Mouse (Mus musculus): ENCODE results near the gene Tmem102.

Gene Tmem102

DNA sequence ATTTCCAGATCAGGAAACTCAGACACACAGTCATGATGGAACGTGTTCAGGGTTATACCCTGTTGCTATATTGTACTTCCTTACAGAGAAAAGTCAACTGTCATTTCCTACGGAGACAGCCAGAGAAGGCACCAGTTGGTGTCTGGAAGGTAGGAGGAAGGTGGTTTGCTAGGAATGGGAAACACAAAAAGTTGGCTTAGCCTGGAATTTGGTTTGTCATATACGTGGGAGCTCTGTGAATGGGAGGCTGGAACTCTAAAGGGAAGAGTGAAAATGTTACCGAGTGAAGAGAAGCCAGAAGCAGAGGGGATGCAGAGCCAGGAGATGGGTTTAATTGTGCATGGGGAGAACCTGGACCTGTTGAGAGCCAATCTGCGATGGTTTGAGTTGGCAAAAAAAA is 14.0 kb downstream of the Tmem102 start:
- DNase-seq (ENCODE audit: extremely low spot score, low spot score): no peak

DNA sequence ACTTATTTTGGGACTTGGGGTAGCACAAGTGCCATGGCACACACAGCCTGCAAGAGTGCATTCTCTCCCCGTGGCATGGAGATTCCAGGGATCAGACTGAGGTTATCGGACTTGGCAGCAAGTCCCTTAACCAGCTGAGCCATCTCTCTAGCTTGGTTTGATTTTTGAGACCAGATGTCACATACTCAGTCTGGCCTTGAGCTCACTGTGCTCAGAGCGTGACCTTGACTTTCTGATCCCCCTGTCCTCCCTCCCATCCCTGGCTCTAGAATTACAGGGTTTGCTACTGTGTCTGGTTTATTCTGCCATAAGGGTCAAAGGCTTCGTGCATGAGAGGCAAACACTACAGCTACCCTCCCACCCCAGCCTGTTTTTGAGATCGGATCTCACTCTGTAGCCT is 16.0 kb downstream of the Tmem102 start:
- DNase-seq (ENCODE audit: extremely low spot score, low spot score): no peak

DNA sequence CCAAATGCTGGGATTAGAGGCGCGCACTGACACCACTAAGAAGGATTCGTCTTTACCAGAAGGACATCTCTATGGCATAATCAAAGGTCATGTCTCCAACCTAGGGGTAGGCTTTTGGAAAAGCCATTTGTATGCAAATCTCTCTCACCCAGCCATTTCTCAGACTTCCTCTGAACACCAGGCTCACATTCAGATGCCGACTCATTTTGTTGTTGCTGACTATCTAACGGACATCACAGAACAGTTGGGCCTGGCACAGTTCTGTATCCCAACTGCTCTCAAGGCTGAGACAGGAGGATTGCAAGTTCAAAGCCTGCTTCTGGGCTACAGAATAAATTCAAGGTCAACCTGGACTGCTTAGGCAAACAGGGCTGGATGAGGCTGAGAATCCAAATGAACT is 18.1 kb downstream of the Tmem102 start:
- no peak for DNase-seq (ENCODE audit: extremely low spot score, low spot score)

DNA sequence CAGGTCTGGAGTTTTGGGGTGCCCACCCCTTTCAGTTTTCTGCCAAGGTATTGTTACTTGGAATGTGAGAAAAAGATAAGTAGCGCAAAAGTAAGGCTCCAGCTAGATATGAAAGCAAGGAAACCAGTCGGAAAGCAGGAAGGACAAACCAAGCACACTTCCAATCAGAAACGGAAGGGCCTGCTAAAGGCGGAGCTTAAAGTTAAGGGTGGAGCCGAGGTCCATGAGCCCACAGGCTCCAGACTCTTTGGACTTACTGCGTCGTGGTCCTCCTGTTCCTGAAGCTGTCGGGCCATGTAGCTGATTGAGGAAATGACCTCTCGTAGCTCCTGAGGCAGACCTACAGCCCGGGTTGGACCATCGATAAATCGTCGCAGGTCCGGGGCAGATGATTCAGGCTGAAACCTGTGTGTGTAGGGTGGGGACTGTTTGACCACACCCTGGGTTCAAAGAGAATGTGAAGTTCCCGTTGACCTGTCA is 20.6 kb downstream of the Tmem102 start:
- no peak for DNase-seq (ENCODE audit: extremely low spot score, low spot score)

DNA sequence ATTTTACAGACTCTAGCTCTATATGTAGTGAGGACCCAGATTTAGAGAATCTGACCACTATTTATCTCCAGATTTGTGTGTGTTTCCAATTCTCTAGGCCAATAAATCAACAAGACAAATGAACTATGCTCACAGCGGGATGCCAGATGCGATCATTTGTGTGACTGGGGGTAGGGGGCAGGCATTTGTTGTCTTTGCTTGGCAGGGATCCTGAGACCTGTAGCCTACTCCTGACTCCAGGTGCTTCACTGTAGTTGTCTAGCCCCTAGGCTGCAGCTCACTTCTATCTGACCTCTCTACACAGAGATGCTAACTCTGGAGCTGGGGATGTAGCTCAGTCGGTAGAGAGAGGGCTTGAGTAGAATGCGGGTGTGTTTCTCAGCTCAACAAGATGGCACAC is 23.6 kb downstream of the Tmem102 start:
- no peak for DNase-seq (ENCODE audit: extremely low spot score, low spot score)

DNA sequence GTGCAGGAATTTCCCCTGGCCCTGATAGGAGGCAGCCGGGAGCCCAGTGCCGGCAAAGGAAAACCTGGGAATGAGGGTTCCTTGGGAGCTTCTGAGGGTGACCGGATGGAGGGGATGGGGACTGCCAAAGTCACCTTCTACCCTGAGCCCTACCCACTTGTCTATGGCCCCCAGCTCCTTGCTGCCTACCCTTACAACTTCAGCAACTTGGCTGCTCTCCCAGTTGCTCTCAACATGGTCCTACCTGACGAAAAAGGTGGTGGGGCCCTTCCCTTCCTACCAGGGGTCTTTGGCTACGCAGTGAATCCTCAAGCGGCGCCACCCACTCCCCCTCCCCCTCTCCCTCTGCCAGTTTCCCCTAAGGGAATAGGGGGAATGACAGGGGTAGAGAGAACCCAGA is 26.4 kb downstream of the Tmem102 start:
- no peak for DNase-seq (ENCODE audit: extremely low spot score, low spot score)

DNA sequence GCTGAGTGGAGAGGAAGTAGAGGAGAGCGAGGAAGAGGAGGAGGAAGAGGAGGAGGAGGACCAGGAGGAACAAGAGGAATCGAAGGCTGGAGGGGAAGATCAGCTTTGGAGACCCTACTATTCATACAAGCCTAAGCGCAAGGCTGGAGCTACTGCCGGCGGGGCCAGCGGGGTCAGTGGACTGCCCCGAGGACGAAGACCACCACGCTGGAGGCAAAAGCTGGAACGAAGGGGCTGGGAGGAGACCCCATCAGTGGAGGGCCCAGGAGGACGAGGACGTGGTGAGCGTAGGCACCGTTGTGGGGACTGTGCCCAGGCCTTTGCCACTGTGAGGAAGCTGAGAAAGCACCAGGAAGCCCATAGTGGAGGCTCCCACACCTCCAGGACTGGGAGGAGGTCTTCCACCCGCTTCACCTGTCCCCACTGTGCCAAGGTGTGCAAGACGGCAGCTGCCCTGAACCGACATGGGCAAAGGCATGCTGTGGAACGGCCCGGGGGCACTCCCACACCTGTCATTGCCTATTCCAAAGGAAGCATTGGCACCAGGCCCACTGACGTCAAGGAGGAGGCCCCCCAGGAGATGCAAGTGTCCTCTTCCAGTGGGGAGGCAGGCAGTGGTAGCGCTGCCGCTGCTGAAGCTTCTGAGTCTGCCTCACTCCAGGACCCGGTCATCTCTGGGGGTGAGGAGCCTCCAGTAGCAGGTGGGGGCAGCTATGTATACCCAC is 27.0 kb downstream of the Tmem102 start:
- DNase-seq (ENCODE audit: extremely low spot score, low spot score): no peak

DNA sequence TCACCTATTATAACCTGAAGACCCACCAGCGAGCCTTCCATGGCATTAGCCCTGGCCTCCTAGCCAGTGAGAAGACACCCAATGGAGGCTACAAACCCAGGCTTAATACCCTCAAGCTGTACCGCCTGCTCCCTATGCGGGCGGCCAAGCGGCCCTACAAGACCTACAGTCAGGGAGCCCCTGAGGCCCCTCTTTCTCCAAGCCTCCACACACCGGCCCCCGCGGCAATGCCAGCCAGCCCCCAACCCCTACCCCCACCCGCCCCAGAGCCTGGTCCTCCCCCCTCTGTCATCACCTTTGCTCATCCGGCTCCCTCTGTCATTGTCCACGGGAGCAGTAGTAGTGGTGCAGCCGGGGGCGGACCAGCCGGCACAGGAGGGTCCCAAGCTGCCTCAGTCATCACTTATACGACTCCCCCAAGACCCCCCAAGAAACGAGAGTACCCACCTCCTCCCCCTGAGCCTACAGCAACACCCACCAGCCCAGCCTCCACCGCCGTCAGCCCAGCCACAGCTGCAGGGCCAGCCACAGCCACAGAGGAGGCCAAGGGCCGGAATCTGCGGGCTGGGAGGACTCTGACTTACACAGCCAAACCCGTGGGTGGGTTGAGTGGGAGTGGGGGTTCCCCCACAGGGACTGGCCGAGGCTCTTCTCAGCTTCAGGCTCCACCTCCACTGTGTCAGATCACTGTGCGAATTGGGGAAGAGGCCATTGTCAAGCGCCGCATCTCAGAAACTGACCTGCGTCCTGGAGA is 27.7 kb downstream of the Tmem102 start:
- DNase-seq (ENCODE audit: extremely low spot score, low spot score): no peak

DNA sequence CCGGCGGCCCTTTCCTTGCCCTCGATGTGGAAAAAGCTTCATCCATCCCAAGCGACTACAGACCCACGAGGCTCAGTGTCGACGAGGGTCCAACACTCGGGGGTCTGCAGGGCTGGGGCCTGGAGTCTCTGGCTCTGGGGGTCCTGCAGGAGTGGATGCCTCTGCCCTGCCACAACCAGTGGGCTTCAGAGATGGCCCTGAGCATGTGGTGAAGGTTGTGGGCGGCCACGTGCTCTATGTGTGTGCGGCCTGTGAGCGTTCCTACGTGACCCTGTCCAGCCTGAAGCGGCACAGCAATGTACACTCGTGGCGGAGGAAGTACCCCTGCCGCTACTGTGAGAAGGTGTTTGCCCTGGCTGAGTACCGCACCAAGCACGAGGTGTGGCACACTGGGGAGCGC is 28.9 kb downstream of the Tmem102 start:
- DNase-seq (ENCODE audit: extremely low spot score, low spot score): no peak

DNA sequence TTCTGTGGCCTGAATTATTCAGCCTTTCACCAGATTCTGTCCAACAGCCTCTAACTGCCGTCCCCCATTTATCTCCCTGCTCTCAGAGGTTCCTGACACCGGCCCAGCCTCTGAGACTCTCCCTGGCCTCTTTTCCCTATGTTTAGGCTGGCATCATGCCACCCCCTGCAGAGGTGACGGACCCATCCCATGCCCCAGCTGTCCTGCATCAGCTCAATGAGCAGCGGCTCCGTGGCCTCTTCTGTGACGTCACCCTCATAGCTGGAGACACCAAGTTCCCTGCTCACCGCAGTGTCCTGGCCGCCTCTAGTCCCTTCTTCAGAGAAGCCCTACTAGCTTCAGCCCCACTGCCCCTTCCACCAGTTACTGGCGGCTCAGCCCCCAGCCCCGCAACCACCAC is 29.7 kb downstream of the Tmem102 start:
- no peak for DNase-seq (ENCODE audit: extremely low spot score, low spot score)

DNA sequence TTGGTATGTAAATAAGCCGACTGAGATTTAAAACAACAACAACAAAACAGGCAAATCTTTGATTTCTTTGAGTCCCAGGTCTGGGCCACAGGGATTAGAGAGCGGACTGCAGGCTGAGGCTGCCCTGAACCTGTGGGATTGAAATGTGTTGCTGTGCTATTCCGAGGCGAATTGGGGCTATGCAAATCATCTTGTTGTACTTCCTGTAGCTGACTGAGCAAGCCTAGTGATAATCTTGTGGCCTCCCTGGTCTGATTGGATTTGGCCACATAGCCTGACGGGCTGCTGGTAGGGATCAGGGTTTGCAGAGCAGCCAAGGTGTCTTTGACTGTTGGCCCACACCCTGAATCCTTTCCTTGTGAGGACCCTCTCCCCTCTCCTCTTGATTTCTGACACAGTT is 30.5 kb downstream of the Tmem102 start:
- DNase-seq (ENCODE audit: extremely low spot score, low spot score): no peak

DNA sequence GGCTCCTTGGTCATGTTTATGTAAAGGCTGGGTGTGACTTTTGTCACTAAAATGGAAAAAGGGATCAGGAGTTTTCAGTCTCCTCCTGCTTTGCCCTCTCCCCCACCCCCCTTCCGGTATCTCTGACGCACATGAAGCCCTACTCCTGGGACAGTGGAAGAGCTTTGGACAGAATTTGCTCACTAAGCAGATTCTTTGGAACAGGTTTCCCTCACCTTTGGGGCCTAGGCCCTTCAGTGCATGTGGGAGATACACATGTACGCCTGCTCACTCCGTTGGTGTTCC is 37.9 kb downstream of the Tmem102 start:
- DNase-seq (ENCODE audit: extremely low spot score, low spot score): no peak

DNA sequence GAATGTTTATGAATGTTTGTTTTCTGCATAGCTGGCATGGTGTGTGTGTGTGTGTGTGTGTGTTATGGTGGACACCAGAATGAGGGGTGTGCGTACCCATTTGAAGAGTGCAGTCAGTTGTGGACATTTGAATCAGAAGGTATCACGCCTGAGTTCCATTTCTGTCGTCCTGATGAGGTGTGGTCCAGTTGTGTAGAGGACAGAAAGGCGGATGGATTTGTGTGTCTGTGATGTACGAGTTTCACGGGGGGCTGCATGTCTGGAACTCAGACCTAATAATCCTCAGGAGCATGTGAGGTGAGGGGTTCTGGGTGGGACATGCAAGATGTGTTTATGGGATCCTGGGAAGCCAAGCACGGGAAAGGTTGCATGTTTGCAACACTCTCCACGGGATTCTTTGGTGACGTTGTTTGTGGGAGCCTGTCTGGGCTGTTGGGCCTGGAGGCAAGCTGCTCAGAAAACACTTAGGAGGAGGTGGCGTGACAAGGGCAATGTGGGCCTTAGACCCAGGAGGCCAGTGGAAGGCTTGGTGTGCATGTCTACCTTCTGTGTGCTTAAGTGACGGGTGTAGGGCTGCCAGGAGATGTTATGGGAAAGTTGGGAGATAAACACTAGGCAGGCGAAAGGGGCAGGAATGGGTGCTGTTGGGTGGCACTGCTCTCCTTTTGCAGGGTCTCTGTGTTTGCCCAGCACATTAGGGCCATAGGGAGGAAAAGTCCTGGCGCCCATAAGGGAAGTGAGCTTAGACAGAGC is 38.4 kb downstream of the Tmem102 start:
- DNase-seq (ENCODE audit: extremely low spot score, low spot score): no peak

DNA sequence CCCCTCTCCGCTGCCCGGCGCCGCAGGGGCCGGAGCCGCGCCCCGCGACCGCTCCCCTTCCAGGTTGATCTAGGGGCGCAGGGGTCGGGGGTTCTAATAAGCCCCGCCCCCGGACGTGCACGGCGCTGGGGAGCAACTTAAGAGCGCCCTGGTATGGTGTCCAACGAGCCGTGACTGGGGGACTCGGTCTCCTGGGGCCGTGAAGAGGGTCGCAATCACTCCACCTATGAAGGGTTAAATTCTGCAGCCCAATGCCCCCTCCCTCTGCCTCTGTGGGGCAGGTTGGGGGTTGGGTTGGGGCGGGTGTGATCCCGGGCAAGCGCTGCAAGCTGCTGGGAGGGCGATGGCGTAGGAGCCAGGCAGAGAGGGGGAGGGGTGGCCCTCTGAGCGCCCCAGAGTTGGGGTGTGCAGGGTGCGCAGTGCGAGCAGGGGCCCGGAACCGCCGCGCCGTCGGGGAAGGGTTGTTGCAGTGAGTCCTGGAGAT is 39.3 kb downstream of the Tmem102 start:
- peak; percentile 58 for DNase-seq (ENCODE audit: extremely low spot score, low spot score)

DNA sequence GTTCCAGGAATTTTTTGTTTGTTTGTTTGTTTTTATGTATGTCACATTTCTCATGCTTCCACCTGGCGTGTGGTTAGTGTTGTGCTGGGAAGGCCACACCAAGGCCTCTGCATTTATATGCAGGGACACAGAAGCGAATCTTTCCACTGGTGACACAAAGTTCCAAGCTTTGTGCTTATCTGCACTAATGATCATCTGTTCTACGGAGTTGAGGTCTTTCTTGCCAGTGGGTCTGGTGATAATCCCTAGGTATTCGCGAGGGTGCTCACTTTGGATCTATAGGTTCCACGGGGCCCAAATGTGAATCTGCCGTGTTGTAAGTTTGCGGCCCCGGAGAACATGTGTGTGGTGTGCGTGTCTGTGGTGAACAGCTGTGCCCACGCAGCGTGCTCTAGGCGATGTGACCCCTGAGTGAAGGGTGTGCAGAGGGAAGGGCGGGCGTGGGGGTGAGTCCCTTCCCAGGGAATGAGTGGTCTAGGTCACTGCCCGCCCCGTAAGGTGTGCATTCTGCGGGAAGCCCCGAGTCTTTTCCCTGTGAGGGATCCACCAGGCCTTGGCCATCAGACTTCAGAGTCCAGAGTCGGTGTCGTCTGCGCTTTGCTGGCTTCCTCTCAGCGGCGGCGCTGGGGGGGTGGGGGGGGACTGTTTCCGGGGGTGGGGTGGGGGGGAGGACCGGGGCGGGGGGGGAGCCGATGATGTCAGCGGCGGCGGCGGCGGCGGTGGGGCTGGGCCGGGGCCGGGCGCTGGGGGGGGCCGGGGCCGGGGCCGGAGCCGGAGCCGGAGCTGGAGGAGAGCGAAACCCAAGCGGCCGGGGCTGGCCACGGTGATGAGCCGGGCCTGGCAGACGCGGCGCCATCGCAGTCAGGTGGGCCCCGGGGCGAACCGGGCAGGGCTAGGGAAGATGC is 40.0 kb downstream of the Tmem102 start, which contains the start of gene Zbtb4:
Zbtb4 (plus strand) TSS at position 692 of the 905 bp plus-strand sequence.
- DNase-seq (ENCODE audit: extremely low spot score, low spot score): peak; percentile 50

DNA sequence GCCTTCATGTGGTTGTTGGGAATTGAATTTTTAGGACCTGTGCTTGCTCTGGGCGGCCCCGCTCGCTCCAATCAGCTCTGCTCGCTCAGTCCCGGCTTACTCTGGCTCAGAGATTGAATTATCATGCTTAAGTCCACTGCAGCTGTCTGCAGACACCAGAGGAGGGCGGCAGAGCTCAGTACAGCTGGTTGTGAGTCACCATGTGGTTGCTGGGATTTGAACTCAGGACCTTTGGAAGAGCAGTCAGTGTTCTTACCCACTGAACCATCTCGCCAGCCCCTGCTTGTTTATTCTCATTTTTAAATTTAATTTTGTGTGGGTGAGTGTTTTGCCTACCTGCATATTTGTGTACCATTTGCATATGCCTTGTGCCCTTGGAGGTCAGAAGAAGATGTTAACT is 41.9 kb downstream of the Tmem102 start:
- DNase-seq (ENCODE audit: extremely low spot score, low spot score): no peak

DNA sequence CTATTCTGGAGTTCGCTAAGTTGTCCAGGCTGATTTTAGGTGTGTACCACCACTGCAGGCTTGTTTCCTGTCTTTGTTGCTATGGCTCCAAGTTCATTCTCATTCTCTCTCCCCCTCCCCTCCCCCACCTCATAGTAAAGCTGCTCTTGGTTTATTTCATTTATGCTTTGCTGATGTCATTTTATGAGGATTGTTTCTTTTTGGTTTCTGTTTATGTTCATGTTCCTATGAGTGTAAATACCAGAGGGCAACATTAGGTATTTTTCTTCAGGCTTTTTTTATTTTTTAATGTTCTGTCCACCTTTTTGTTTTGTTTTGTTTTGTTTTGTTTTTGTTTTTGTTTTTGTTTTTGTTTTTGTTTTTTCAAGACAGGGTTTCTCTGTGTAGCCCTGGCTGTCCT is 43.6 kb downstream of the Tmem102 start, which contains the start of gene Slc35g3:
Slc35g3 (minus strand) TSS at position 101 of the 400 bp plus-strand sequence.
- no peak for DNase-seq (ENCODE audit: extremely low spot score, low spot score)

DNA sequence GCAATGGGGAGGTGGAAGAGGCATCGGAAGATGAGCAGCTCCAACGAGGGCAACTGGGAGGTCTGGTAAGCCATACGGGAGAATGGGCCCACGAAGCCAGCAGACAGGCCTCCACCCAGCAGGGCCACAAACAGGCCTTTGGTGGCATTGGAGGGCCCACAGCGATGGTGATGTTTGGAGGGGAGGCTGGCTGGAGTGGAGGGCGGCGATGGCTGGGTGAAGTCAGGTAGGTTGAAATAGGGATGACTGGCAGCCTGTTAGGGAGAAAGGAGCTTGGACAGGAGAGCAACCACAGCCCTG is 44.6 kb downstream of the Tmem102 start:
- DNase-seq (ENCODE audit: extremely low spot score, low spot score): no peak

DNA sequence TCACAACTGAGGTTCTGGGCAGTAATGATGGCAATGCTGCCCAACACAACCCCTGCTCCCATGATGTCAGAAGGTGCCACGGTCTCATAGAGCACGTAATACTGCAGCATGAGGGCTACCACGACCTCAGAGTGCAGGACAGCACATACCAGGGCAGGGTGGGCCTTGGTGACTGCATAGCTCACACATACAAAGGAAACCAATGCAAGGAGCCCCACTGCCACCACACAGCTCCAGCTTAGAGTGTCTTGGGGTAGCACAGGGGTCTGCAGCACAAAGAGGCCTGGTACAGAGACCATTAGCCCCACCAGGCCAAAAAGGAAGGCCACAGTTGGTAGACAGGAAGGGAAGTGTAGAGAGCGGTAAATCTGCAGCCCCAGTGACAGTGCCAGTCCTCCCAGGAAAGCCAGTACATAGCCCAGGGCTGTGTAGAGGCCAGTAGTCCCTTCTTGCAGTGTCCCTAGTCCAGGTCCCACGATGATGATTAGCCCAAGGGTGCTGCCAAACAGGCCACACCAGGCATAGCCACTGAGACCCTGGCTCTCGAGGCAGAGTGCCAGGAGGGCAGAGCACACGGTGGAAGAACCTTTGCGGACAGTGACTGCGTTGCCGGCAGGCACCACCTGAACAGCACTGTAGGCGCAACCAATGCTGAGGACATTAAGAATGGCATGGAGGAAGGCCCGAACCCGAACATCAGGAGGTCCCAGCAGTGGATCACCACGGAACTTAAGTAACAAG is 45.1 kb downstream of the Tmem102 start:
- DNase-seq (ENCODE audit: extremely low spot score, low spot score): no peak

DNA sequence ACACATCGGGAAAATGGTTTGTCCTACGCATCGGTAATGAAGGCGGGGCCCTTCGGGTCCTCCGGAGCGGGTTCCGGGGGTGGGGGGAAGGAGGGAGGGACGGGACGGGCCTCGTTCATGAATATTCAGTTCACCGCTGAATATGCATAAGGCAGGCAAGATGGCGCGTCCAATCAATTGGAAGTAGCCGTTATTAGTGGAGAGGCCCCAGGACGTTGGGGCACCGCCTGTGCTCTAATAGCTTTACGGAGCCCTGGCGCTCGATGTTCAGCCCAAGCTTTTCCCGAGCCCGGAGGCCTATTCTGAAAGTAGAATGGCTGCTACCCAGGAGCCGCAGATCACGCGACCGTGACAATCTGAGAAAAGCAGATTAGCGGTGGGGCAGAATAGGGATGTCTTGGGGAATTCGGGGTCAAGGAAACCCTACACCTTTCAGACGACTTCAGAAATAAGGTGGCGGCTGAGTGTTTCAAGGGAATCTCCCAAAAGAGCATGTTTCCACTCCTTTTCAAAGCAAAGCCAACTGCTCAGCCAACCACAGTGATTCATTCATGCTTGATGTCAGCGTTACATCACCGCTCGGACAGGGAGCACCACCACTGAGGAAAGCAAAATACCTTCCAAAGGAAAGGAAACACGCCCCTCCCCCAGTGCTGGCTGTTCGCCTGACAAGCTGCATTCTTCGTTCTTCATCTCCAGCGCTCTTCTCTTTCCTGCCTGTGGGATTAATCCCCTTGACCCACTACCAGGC is 46.3 kb downstream of the Tmem102 start:
- peak; percentile 74 for DNase-seq (ENCODE audit: extremely low spot score, low spot score)
